Mouse (Mus musculus) hindbrain, embryonic 14.5 days (tissue): ENCODE data around the gene Ostf1. TPM values are rescaled to one million over a fixed set of nuclear protein-coding genes. Genes with fewer than 3 reads are reported as not detected.

Source experiments
- ATAC-seq: fragments of 200-750 bp; cut with Nextera tagmentation; 2 replicates; pipeline ENCODE4 v1.8.0; 2017; ENCODE audit warnings: moderate number of reproducible peaks, mild to moderate bottlenecking, moderate TSS enrichment, moderate library complexity; ENCODE audit not compliant: low FRiP score
- DNase-seq: peaks from one replicate; pipeline ENCODE4 v3.0.0-alpha.2; 2015; ENCODE audit warnings: low spot score
- H3K27ac ChIP-seq: fragments of 300-500 bp; sonication (generic); 2 replicates; pipeline ENCODE4 v1.5.1; 2014; ENCODE audit warnings: mild to moderate bottlenecking, moderate library complexity
- H3K27me3 ChIP-seq: fragments of 300-500 bp; sonication (generic); 2 replicates; pipeline ENCODE4 v1.6.1; 2014; ENCODE audit warnings: mild to moderate bottlenecking, low read length, mixed read lengths; ENCODE audit not compliant: control insufficient read depth, insufficient read depth
- H3K36me3 ChIP-seq: fragments of 300-500 bp; sonication (generic); replicated peaks from 2 replicates; pipeline ENCODE4 v1.6.1; 2014; ENCODE audit not compliant: control insufficient read depth, insufficient read depth
- H3K4me1 ChIP-seq: fragments of 300-500 bp; sonication (generic); replicated peaks from 2 replicates; pipeline ENCODE4 v1.6.1; 2014; ENCODE audit warnings: antibody characterized with exemption, low read length, mixed read lengths; ENCODE audit not compliant: control insufficient read depth, insufficient read depth
- H3K4me2 ChIP-seq: fragments of 300-500 bp; sonication (generic); replicated peaks from 2 replicates; pipeline ENCODE4 v1.6.1; 2014; ENCODE audit warnings: mild to moderate bottlenecking, moderate library complexity
- H3K4me3 ChIP-seq: fragments of 300-500 bp; sonication (generic); replicated peaks from 2 replicates; pipeline ENCODE4 v1.5.1; 2014; ENCODE audit warnings: mild to moderate bottlenecking, low read length
- H3K9ac ChIP-seq: fragments of 300-500 bp; sonication (generic); 2 replicates; pipeline ENCODE4 v1.6.1; 2014
- H3K9me3 ChIP-seq: fragments of 300-500 bp; sonication (generic); 2 replicates; pipeline ENCODE4 v1.6.1; 2016; ENCODE audit warnings: low read length; ENCODE audit not compliant: control insufficient read depth
- WGBS: fragments of 180-500 bp; shearing (Covaris S2); extraction: QIAGEN DNeasy Blood & Tissue Kit; methylation state at CpG from one replicate; pipeline ENCODE4 v1.1.7; 2014; 5-methylcytosine and 5-hydroxymethylcytosine counted together
- polyA plus RNA-seq: library from polyadenylated mRNA; unstranded; fragments of >200 nt; fragmentation: Nextera tagmentation; extraction: Ambion mirVana; gene quantifications from 2 replicates; pipeline ENCODE4 v1.2.1, GENCODE M21; 2014

The Ostf1 gene
- polyA plus RNA-seq: 51.8 and 54.3 TPM in 2 replicates

- H3K4me3 ChIP-seq: peak within 1 kb of the TSS; percentile 69
- H3K27me3 ChIP-seq: no peaks in the 10 kb centered on the region
- WGBS: 1% methylated on average over 46 of the region's 51 CpGs
These were observed at the start of gene Ostf1, which contains the start of gene Nmrk1 for GRCm38 (mm10) chr19:18631644-18632219. TSS of gene Ostf1 (minus strand) at chr19:18631823. TSS of gene Nmrk1 (plus strand) at chr19:18631950.

GRCm38 (mm10) chr19:18673116-18673515, 41.5 kb upstream of the Ostf1 start:
- H3K36me3 ChIP-seq: no peaks in the 10 kb centered on the region
- no peak overlapping the region for H3K27ac ChIP-seq
- H3K4me3 ChIP-seq: peak overlapping the region; percentile 65
- DNase-seq (no peak), ATAC-seq (no peak)
- H3K9me3 ChIP-seq: no peaks in the 10 kb centered on the region
- 11% methylated on average over 4 of the region's 4 CpGs for WGBS
- peaks cover 21% of the 10 kb centered on the region for H3K4me1 ChIP-seq
- H3K4me2 ChIP-seq: peak overlapping the region; percentile 76
- no peaks in the 10 kb centered on the region for H3K27me3 ChIP-seq
- peak overlapping the region; percentile 31; the same call in 1 of the 2 replicates for H3K9ac ChIP-seq

More at GRCm38 (mm10) chr19:18631644-18632219, at the start of gene Ostf1, which contains the start of gene Nmrk1:
- H3K9ac ChIP-seq: peak within 1 kb of the TSS; percentile 63
- H3K4me1 ChIP-seq: peaks cover 11% of the 10 kb centered on the region; the same call in 1 of the 2 replicates
- peak within 1 kb of the TSS; percentile 95 for H3K4me2 ChIP-seq
- H3K27ac ChIP-seq: peak within 1 kb of the TSS; percentile 58
- DNase-seq: peak; percentile 88
- H3K36me3 ChIP-seq: no peaks in the 10 kb centered on the region
- no peaks in the 10 kb centered on the region for H3K9me3 ChIP-seq
- peak; percentile 99 for ATAC-seq

GRCm38 (mm10) chr19:18672498-18672897, 40.9 kb upstream of the Ostf1 start:
- H3K4me3 ChIP-seq: peak overlapping the region; percentile 65
- H3K27me3 ChIP-seq: no peaks in the 10 kb centered on the region
- no peaks in the 10 kb centered on the region for H3K36me3 ChIP-seq
- 67% methylated on average over 3 of the region's 3 CpGs for WGBS
- no peak for DNase-seq
- no peaks in the 10 kb centered on the region for H3K9me3 ChIP-seq
- no peak for ATAC-seq
- H3K4me1 ChIP-seq: peaks cover 21% of the 10 kb centered on the region
- H3K27ac ChIP-seq: no peak overlapping the region
- H3K4me2 ChIP-seq: peak overlapping the region; percentile 76
- peak overlapping the region; percentile 31; the same call in 1 of the 2 replicates for H3K9ac ChIP-seq

- Histone ChIP-seq H3K27ac (peak overlapping the region; percentile 81), H3K4me2 (peak overlapping the region; percentile 76), H3K27me3 (no peaks in the 10 kb centered on the region), H3K9me3 (no peaks in the 10 kb centered on the region), H3K4me1 (peaks cover 21% of the 10 kb centered on the region), H3K9ac (peak overlapping the region; percentile 83), H3K36me3 (no peaks in the 10 kb centered on the region), H3K4me3 (peak overlapping the region; percentile 65)
- WGBS: under 1% methylated on average over 55 of the region's 64 CpGs
- ATAC-seq (no peak; the same call in 1 of the 2 replicates), DNase-seq (peak; percentile 41)
These were observed 39.6 kb upstream of the Ostf1 start for GRCm38 (mm10) chr19:18671056-18671741.

- Histone ChIP-seq H3K4me1 (peaks cover 21% of the 10 kb centered on the region), H3K4me3 (peak within 1 kb of the TSS; percentile 65), H3K4me2 (peak within 1 kb of the TSS; percentile 76), H3K9me3 (no peaks in the 10 kb centered on the region), H3K36me3 (no peaks in the 10 kb centered on the region), H3K9ac (peak within 1 kb of the TSS; percentile 83), H3K27ac (peak within 1 kb of the TSS; percentile 81), H3K27me3 (no peaks in the 10 kb centered on the region)
- WGBS: under 1% methylated on average over 44 of the region's 58 CpGs
- ATAC-seq (peak; percentile 98), DNase-seq (peak; percentile 99)
These were observed 39.0 kb upstream of the Ostf1 start, which contains the start of gene Carnmt1 for GRCm38 (mm10) chr19:18670608-18671007. TSS of gene Carnmt1 (plus strand) at chr19:18670764.

- no peak overlapping the region for H3K27ac ChIP-seq
- H3K36me3 ChIP-seq: no peaks in the 10 kb centered on the region
- no peak overlapping the region for H3K9ac ChIP-seq
- no peak overlapping the region for H3K4me3 ChIP-seq
- H3K27me3 ChIP-seq: no peaks in the 10 kb centered on the region
- H3K4me2 ChIP-seq: no peak overlapping the region
- ATAC-seq (no peak), DNase-seq (no peak)
- no peaks in the 10 kb centered on the region for H3K9me3 ChIP-seq
- 88% methylated on average over 7 of the region's 7 CpGs for WGBS
- peaks cover 21% of the 10 kb centered on the region for H3K4me1 ChIP-seq
These were observed 37.9 kb upstream of the Ostf1 start for GRCm38 (mm10) chr19:18669551-18669950.

GRCm38 (mm10) chr19:18666966-18667365, 35.3 kb upstream of the Ostf1 start:
- H3K27ac ChIP-seq: no peak overlapping the region
- 82% methylated on average over 7 of the region's 7 CpGs for WGBS
- H3K4me1 ChIP-seq: peaks cover 5% of the 10 kb centered on the region
- no peaks in the 10 kb centered on the region for H3K27me3 ChIP-seq
- no peak overlapping the region for H3K4me2 ChIP-seq
- ATAC-seq: no peak
- no peak overlapping the region for H3K4me3 ChIP-seq
- no peaks in the 10 kb centered on the region for H3K9me3 ChIP-seq
- H3K9ac ChIP-seq: no peak overlapping the region
- no peak for DNase-seq
- H3K36me3 ChIP-seq: no peaks in the 10 kb centered on the region

GRCm38 (mm10) chr19:18663904-18664303, 32.3 kb upstream of the Ostf1 start:
- Histone ChIP-seq H3K4me2 (no peak overlapping the region), H3K27me3 (no peaks in the 10 kb centered on the region), H3K4me1 (no peaks in the 10 kb centered on the region), H3K9ac (no peak overlapping the region), H3K4me3 (no peak overlapping the region), H3K9me3 (no peaks in the 10 kb centered on the region), H3K36me3 (no peaks in the 10 kb centered on the region), H3K27ac (no peak overlapping the region)
- ATAC-seq (no peak), DNase-seq (no peak)
- WGBS: 77% methylated on average over 2 of the region's 2 CpGs

GRCm38 (mm10) chr19:18661683-18662082, 30.1 kb upstream of the Ostf1 start:
- DNase-seq (no peak), ATAC-seq (no peak)
- 43% methylated on average over 1 of the region's 1 CpGs for WGBS
- no peaks in the 10 kb centered on the region for H3K4me1 ChIP-seq
- H3K36me3 ChIP-seq: no peaks in the 10 kb centered on the region
- no peaks in the 10 kb centered on the region for H3K9me3 ChIP-seq
- no peak overlapping the region for H3K4me3 ChIP-seq
- H3K9ac ChIP-seq: no peak overlapping the region
- H3K4me2 ChIP-seq: no peak overlapping the region
- no peaks in the 10 kb centered on the region for H3K27me3 ChIP-seq
- H3K27ac ChIP-seq: no peak overlapping the region
